Mouse (Mus musculus) retina, postnatal 7 days (tissue): ENCODE data around the gene Vmn2r34.
"Not testable (repeated sequence)": the region's sequence is repeated elsewhere in the genome, so short reads cannot be mapped to it uniquely, and the experiment has no call there.

Source experiments
- DNase-seq: peaks from one replicate; pipeline ENCODE4 v3.0.0-alpha.2; 2012; ENCODE audit warnings: low read depth, low spot score

The Vmn2r34 gene

DNA sequence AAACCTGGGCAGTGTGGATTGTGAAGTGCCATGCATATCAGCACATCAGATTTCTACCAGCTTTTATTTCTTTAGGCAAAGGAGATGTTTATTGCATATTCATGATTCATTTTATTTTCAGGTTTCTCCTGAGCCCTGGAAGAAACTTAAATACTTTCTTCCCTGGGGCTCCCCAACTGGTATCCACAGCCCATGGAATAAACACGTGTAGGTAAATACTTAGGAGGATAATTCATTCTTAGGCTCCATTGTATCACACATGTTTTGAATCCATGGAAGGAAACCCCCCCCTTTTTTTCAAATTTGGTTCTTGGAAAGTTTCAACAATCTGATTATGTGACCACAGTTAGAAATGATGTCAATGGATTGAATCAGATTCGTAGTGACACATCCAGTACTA, at the start of gene Vmn2r34:
Vmn2r34 (minus strand) TSS at position 101 of the 400 bp plus-strand sequence.
- not testable (repeated sequence) for DNase-seq

DNA sequence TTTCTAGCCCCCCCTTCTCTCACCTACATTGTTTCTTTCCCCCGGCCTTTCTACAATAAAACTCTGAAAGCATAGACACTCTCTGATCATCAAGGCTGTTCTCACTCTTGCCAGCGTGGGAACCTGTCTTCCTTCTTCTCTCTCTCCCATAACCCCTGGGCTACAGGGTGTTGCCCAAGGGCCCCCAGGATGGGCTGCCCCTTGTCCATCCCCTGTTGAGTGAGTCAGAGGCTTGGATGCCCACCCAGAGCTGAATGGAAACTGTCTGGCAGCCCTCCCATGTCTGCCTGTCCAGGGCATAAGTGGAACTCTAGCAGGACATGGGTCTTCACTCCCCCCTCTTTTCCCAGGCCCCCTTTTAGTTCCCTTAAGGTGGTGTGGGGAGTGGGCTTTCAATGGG, 15.3 kb downstream of the Vmn2r34 start:
- not testable (repeated sequence) for DNase-seq
